Mouse (Mus musculus) erythroid progenitor cell, adult 5-6 weeks (primary cell): Measurements from ENCODE around the gene Ptp4a2. TPM values are rescaled to one million over a fixed set of nuclear protein-coding genes. Genes with fewer than 3 reads are reported as not detected.
A peak's percentile ranks its signal among the peaks of the same experiment; 100 is the strongest.

Source experiments
- ATAC-seq: replicated peaks from 2 replicates; pipeline ENCODE4 v1.8.0; 2016; ENCODE audit warnings: moderate number of reproducible peaks, mild to moderate bottlenecking, moderate TSS enrichment, inconsistent platforms; ENCODE audit not compliant: poor library complexity, low FRiP score, severe bottlenecking
- total RNA-seq, 2 experiments: library from RNA; stranded (forward) in 1 of 2; stranded (reverse) in 1 of 2; fragments of 150-400 nt in 1 of 2; fragments of 186-747, 209-891 nt in 1 of 2; gene quantifications; 2 replicates each; pipeline versions ENCODE4 v1.2.3 to v1.2.4; 2015 to 2017; ENCODE audit warnings: low replicate concordance in 2 of 2

Gene Ptp4a2
- total RNA-seq, 2 experiments from 2014 or later = 166 to 468 TPM

GRCm38 (mm10) chr4:129795151-129795860 is 15.7 kb upstream of the Ptp4a2 start:
- no peak for ATAC-seq

DNA sequence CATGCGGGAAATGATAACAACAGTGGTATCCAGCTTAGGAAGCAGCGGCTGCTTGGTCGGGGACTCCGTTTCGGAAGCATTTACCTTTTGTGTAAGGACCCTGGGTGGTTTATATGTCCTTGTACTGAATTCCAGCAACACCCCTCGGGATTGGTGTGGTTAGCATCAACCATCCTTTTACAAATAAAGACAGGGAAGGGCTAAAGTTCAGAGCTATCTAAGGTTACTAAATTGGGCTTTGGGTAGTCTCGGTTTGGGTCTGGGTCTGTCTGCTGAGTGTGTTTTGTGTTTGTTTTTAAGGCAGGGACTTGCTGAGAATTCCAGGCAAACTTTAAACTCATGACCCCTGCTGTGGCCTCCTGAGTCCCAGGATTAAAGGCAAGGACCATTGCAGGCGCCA is 15.2 kb upstream of the Ptp4a2 start:
- no peak for ATAC-seq

DNA sequence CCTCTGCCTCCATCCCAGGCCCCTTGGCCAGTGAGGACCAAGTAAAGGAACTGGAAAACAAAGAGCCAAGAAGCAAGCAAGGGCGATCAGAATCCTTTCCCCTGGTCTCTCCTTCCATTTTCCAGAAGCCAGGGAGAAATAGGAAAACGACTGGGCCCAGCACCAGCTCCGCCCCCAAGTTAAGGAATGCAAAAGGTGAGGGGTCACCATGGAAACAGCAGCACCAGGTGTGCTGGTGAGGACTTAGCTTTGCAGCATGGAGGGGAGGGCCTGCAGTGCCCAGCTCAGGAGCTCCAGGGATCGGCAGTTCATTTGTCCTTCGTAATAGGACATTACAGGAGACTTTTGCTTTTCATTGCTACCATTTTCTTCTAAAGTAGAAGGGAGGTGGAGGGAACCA is 13.0 kb upstream of the Ptp4a2 start:
- ATAC-seq = no peak

GRCm38 (mm10) chr4:129803368-129803767 is 7.7 kb upstream of the Ptp4a2 start:
- ATAC-seq = no peak

- no peak for ATAC-seq
Observed at GRCm38 (mm10) chr4:129805059-129805458, 6.0 kb upstream of the Ptp4a2 start.

- no peak for ATAC-seq
Observed at GRCm38 (mm10) chr4:129811605-129812468, 818 bp downstream of the Ptp4a2 start.

DNA sequence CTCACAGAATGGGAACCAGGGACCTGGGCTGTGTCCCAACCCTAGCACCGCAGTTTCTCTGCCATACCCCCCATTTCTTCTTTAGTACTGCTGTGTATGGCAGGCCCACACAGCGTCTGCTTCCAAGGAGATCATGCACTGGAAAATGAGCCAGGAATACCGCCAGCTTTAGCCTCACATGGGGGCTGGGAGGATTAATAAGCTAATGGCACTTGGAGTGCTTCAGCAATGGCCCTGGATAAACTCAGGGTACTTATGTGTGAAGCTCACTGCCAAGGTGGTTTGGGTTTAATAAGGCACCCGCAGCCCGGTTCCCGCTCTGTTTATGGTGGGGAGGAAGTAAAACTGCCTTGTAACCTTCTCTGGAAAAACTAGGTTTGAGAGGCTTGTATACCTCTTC is 6.6 kb downstream of the Ptp4a2 start:
- ATAC-seq = no peak

GRCm38 (mm10) chr4:129818506-129819195 is 7.6 kb downstream of the Ptp4a2 start:
- ATAC-seq = no peak

- peak; percentile 89 for ATAC-seq
Observed at GRCm38 (mm10) chr4:129819712-129820336, 8.8 kb downstream of the Ptp4a2 start.

DNA sequence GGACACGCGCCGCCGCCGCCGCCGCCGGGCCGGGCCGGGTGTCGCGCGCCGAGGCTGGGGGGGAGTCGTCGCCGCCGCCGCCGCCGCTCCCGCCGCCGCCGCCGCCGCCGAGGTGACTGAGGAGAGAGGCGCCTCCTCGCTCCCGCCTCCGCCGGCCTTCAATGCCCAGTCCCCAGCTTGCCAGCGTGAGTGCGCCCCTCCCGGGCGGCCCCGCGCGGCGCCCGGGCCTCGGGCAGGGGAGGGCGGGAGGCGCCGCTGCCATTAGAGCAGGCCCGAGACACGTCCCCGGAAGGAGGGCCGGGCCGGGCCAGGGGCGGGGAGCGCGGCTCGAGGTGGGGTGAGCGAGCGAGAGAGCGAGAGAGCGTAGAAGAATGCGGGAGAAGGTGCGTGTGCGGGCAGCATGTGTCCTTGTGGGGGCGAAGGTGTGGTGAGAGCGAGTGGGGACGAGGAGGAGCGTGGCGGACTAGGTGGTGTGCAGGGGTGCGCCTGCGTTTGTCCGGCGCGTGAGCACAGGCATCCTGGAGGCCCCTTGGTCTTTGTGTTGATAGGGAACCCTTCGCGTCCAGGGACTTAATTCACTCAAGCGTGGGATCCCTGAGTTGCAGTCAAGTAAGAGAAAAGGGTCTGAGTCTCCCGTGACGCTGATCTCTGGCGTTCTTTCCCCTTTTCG is 9.5 kb downstream of the Ptp4a2 start:
- peak; percentile 77 for ATAC-seq

DNA sequence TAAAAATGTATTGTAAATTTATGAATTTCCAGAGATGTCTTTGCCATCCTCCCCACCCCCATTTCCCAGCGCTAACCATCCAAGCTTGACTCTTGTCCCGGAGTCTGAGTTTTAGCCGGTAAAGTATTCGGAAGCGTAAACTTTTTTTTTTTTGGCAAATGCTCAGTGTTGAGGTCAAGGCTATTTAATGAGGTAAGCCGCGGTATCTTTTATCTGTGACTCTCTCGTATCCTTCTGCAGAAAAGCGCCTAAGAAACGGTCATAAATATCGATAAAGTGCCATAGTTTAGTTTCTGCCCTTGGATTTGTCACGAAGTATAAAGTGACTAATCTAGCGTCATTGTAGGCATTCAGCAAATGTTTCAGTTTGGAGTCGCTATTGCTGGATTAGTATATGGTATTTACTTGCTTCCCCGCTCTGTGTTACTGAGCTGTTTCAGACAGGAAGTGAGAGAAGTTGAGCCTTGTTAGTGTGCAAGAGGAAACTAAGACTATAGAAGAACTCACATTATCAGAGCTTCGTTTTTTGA is 10.1 kb downstream of the Ptp4a2 start:
- ATAC-seq = 0 out of 2 replicates have a peak, but pooled peaks have one; percentile 15

- no peak for ATAC-seq
Observed at GRCm38 (mm10) chr4:129822324-129822723, 11.3 kb downstream of the Ptp4a2 start.

- no peak for ATAC-seq
Observed at GRCm38 (mm10) chr4:129823216-129823810, 12.3 kb downstream of the Ptp4a2 start.

DNA sequence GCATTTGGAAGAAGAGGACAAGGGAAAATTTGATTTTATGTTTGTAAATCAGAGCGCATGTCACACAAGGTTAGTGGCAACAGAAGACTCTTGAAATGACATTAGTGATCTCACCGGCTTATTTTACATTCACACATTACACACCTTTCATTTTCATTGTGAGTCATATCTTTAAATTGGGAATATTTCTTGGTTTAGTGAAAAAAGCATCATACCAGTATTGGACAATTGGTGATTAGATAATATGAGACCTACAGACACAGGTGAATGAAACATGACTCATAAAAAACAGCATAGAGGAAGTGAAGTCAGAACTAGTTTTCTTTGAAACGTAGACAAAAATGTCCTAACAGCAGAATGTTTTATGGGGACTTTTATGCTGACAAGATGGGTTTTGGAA is 16.6 kb downstream of the Ptp4a2 start:
- no peak for ATAC-seq

DNA sequence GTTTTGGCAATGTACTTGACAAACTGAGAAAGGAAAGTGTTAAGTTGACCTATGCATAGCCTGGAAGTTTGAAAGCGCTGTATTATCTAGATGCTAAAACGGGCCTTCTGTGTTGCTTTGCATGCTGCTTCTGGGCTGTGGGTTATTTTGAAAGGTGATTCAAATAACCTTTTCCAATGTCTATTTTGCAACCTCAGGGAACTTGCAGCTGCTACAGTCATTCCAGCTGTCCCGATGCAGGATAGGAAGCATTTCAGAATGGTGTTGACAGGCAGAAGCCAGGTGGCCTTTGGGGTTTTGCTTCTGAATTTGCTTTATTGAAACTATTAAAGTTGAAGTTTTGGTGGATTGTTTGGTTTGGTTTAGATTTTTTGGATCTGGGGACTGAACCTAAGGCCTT is 17.1 kb downstream of the Ptp4a2 start:
- ATAC-seq = no peak

GRCm38 (mm10) chr4:129829799-129830198 is 18.8 kb downstream of the Ptp4a2 start:
- no peak for ATAC-seq

DNA sequence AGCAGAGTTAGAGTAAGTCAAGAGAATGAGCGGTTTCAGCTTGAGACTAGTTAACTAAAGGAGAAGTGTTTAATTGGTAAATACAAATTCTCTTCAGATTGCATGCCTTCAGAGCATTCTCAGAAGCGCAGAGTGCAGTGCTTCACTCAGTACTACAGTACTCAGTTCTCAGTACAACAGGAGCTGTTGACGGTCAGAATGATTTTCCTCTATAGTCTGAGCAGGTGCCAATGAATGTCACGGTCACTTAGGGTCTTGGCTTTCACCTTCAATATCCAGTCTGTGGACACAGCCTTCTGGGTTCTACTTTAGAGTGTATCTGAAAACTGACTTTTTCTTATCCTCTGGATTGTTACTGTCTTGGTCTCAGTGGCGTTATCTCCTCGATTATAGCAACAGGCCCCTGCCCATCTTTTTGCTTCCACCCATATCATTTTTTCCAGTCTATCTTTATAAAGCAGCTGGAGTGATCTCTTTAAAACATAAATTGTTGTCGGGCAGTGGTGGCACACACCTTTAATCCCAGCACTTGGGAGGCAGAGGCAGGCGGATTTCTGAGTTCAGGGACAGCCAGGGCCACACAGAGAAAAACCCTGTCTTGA is 19.4 kb downstream of the Ptp4a2 start:
- peak; percentile 53; the same call in 1 of the 2 replicates for ATAC-seq

- ATAC-seq = no peak
Observed at GRCm38 (mm10) chr4:129834581-129834980, 23.6 kb downstream of the Ptp4a2 start.
